Mouse (Mus musculus) lung, embryonic 16.5 days (tissue): ENCODE measurements around the gene Midn. TPM values are rescaled to one million over a fixed set of nuclear protein-coding genes. Genes with fewer than 3 reads are reported as not detected.

Experiments used
- ATAC-seq: fragments of 200-750 bp; cut with Nextera tagmentation; 2 replicates; pipeline ENCODE4 v1.8.0; 2017; ENCODE audit warnings: low read depth, mild to moderate bottlenecking, moderate library complexity
- H3K27ac ChIP-seq: fragments of 300-500 bp; sonication (generic); 2 replicates; pipeline ENCODE4 v1.5.1; 2014; ENCODE audit warnings: mild to moderate bottlenecking, control low read depth, low read length
- H3K27me3 ChIP-seq: fragments of 300-500 bp; sonication (generic); 2 replicates; pipeline ENCODE4 v1.6.1; 2014; ENCODE audit warnings: low read depth, low read length, mixed read lengths; ENCODE audit not compliant: control insufficient read depth, insufficient read depth
- H3K36me3 ChIP-seq: fragments of 300-500 bp; sonication (generic); 2 replicates; pipeline ENCODE4 v1.6.1; 2014; ENCODE audit warnings: low read length; ENCODE audit not compliant: control insufficient read depth, insufficient read depth
- H3K4me1 ChIP-seq: fragments of 300-500 bp; sonication (generic); replicated peaks from 2 replicates; pipeline ENCODE4 v1.6.1; 2014; ENCODE audit warnings: low read length, mixed read lengths; ENCODE audit not compliant: control insufficient read depth, insufficient read depth
- H3K4me2 ChIP-seq: fragments of 300-500 bp; sonication (generic); 2 replicates; pipeline ENCODE4 v1.6.1; 2014; ENCODE audit warnings: low read depth, low read length, control low read depth
- H3K4me3 ChIP-seq: fragments of 300-500 bp; sonication (generic); 2 replicates; pipeline ENCODE4 v1.5.1; 2014; ENCODE audit warnings: mild to moderate bottlenecking, low read length, control low read depth
- H3K9ac ChIP-seq: fragments of 300-500 bp; sonication (generic); 2 replicates; pipeline ENCODE4 v1.6.1; 2014; ENCODE audit warnings: low read length, control low read depth
- H3K9me3 ChIP-seq: fragments of 300-500 bp; sonication (generic); 2 replicates; pipeline ENCODE4 v1.6.1; 2016; ENCODE audit warnings: low read length; ENCODE audit not compliant: control insufficient read depth
- WGBS: fragments of 180-500 bp; shearing (Covaris S2); extraction: QIAGEN DNeasy Blood & Tissue Kit; methylation state at CpG from one replicate; pipeline ENCODE4 v1.1.7; 2014; 5-methylcytosine and 5-hydroxymethylcytosine counted together
- polyA plus RNA-seq: library from polyadenylated mRNA; unstranded; fragments of >200 nt; fragmentation: Nextera tagmentation; extraction: Ambion mirVana; gene quantifications from 2 replicates; pipeline ENCODE4 v1.2.1, GENCODE M21; 2015

The Midn gene
- polyA plus RNA-seq, 1 experiment from 2014 or later = 11.8 TPM

GRCm38 (mm10) chr10:80179068-80180051, 31.3 kb downstream of the Midn start, which contains the start of gene Efna2:
Efna2 (plus strand) TSS chr10:80179482.
- Histone ChIP-seq H3K4me2 (peak within 1 kb of the TSS; percentile 73), H3K4me3 (peak within 1 kb of the TSS; percentile 67), H3K36me3 (no peaks in the 10 kb centered on the region), H3K9me3 (no peaks in the 10 kb centered on the region), H3K9ac (peak within 1 kb of the TSS; percentile 81), H3K27ac (peak within 1 kb of the TSS; percentile 3), H3K27me3 (no peaks in the 10 kb centered on the region), H3K4me1 (no peaks in the 10 kb centered on the region; the same call in 1 of the 2 replicates)
- 1% methylated on average over 76 of the region's 106 CpGs for WGBS
- peak; percentile 77 for ATAC-seq

GRCm38 (mm10) chr10:80180288-80180687, 32.2 kb downstream of the Midn start:
- Histone ChIP-seq H3K27me3 (no peaks in the 10 kb centered on the region), H3K9ac (peak overlapping the region; percentile 81), H3K9me3 (no peaks in the 10 kb centered on the region), H3K4me3 (peak overlapping the region; percentile 67), H3K4me1 (no peaks in the 10 kb centered on the region; the same call in 1 of the 2 replicates), H3K36me3 (no peaks in the 10 kb centered on the region), H3K4me2 (peak overlapping the region; percentile 73), H3K27ac (no peak overlapping the region)
- WGBS = 37% methylated on average over 6 of the region's 6 CpGs
- ATAC-seq = no peak

GRCm38 (mm10) chr10:80180823-80181222, 32.8 kb downstream of the Midn start:
- ATAC-seq = no peak
- Histone ChIP-seq H3K9ac (peak overlapping the region; percentile 44; the same call in 1 of the 2 replicates), H3K9me3 (no peaks in the 10 kb centered on the region), H3K27me3 (no peaks in the 10 kb centered on the region), H3K27ac (no peak overlapping the region), H3K36me3 (no peaks in the 10 kb centered on the region), H3K4me2 (peak overlapping the region; percentile 73), H3K4me3 (no peak overlapping the region), H3K4me1 (peaks cover 3% of the 10 kb centered on the region; the same call in 1 of the 2 replicates)
- WGBS = 28% methylated on average over 5 of the region's 5 CpGs

- Histone ChIP-seq H3K4me1 (peaks cover 3% of the 10 kb centered on the region; the same call in 1 of the 2 replicates), H3K36me3 (no peaks in the 10 kb centered on the region), H3K4me2 (no peak overlapping the region), H3K27me3 (no peaks in the 10 kb centered on the region), H3K4me3 (no peak overlapping the region), H3K27ac (no peak overlapping the region), H3K9me3 (no peaks in the 10 kb centered on the region), H3K9ac (no peak overlapping the region)
- 89% methylated on average over 7 of the region's 7 CpGs for WGBS
- ATAC-seq = no peak
These were observed 34.5 kb downstream of the Midn start for GRCm38 (mm10) chr10:80182547-80182946.

GRCm38 (mm10) chr10:80186649-80187048, 38.6 kb downstream of the Midn start:
- peaks cover 27% of the 10 kb centered on the region for H3K27me3 ChIP-seq
- H3K4me1 ChIP-seq = peaks cover 16% of the 10 kb centered on the region
- H3K4me2 ChIP-seq = no peak overlapping the region
- no peak overlapping the region for H3K9ac ChIP-seq
- WGBS = 55% methylated on average over 27 of the region's 27 CpGs
- no peak overlapping the region for H3K27ac ChIP-seq
- ATAC-seq = no peak
- H3K4me3 ChIP-seq = no peak overlapping the region
- no peaks in the 10 kb centered on the region for H3K9me3 ChIP-seq
- H3K36me3 ChIP-seq = no peaks in the 10 kb centered on the region

- Histone ChIP-seq H3K27me3 (peaks cover 32% of the 10 kb centered on the region), H3K9ac (no peak overlapping the region), H3K27ac (no peak overlapping the region), H3K4me2 (no peak overlapping the region), H3K4me3 (no peak overlapping the region), H3K9me3 (no peaks in the 10 kb centered on the region), H3K36me3 (no peaks in the 10 kb centered on the region), H3K4me1 (peaks cover 16% of the 10 kb centered on the region)
- ATAC-seq = no peak
- 84% methylated on average over 10 of the region's 10 CpGs for WGBS
These were observed 39.7 kb downstream of the Midn start for GRCm38 (mm10) chr10:80187739-80188138.

- Histone ChIP-seq H3K27me3 (peaks cover 32% of the 10 kb centered on the region), H3K27ac (no peak overlapping the region), H3K4me3 (no peak overlapping the region), H3K4me2 (no peak overlapping the region), H3K4me1 (peaks cover 16% of the 10 kb centered on the region), H3K9me3 (no peaks in the 10 kb centered on the region), H3K9ac (no peak overlapping the region), H3K36me3 (no peaks in the 10 kb centered on the region)
- WGBS = 80% methylated on average over 15 of the region's 15 CpGs
- no peak for ATAC-seq
These were observed 40.5 kb downstream of the Midn start for GRCm38 (mm10) chr10:80188453-80189024.

GRCm38 (mm10) chr10:80189999-80190398, 41.9 kb downstream of the Midn start:
- peak overlapping the region; percentile 43 for H3K4me3 ChIP-seq
- H3K4me2 ChIP-seq = peak overlapping the region; percentile 75
- H3K27ac ChIP-seq = no peak overlapping the region
- peaks cover 16% of the 10 kb centered on the region for H3K4me1 ChIP-seq
- H3K9ac ChIP-seq = peak overlapping the region; percentile 52
- ATAC-seq = no peak
- H3K27me3 ChIP-seq = peaks cover 32% of the 10 kb centered on the region
- H3K36me3 ChIP-seq = no peaks in the 10 kb centered on the region
- no peaks in the 10 kb centered on the region for H3K9me3 ChIP-seq
- WGBS = 11% methylated on average over 21 of the region's 21 CpGs

GRCm38 (mm10) chr10:80190491-80191051, 42.5 kb downstream of the Midn start:
- Histone ChIP-seq H3K4me1 (peaks cover 16% of the 10 kb centered on the region), H3K9me3 (no peaks in the 10 kb centered on the region), H3K4me2 (peak overlapping the region; percentile 75), H3K9ac (peak overlapping the region; percentile 52), H3K4me3 (peak overlapping the region; percentile 43), H3K27me3 (peaks cover 32% of the 10 kb centered on the region), H3K27ac (no peak overlapping the region), H3K36me3 (no peaks in the 10 kb centered on the region)
- under 1% methylated on average over 44 of the region's 48 CpGs for WGBS
- peak; percentile 41 for ATAC-seq
